Mouse (Mus musculus): ENCODE measurements at regions not wholly inside any gene's neighbourhood (a gene's known extent, or its start where the extent isn't known, plus 50 kb on each side); places are given as distances from the start of the nearest gene placed in this dataset.

GRCm38 (mm10) chr9:122615351-122615750 lies 131.8 kb upstream of the Topaz1 start:
- ATAC-seq (replicated peaks; ENCODE audit: low read depth, poor library complexity, severe bottlenecking): peak; percentile 65

- no peak for ATAC-seq (replicated peaks; ENCODE audit: low read depth, poor library complexity, severe bottlenecking)
Measured at GRCm38 (mm10) chr9:122617793-122618192, 129.4 kb upstream of the Topaz1 start.

- no peak for ATAC-seq (replicated peaks; ENCODE audit: low read depth, poor library complexity, severe bottlenecking)
Measured at GRCm38 (mm10) chr9:122625081-122625480, 122.1 kb upstream of the Topaz1 start.

GRCm38 (mm10) chr9:122626346-122626745 lies 120.8 kb upstream of the Topaz1 start:
- no peak for ATAC-seq (replicated peaks; ENCODE audit: low read depth, poor library complexity, severe bottlenecking)

- ATAC-seq (replicated peaks; ENCODE audit: low read depth, poor library complexity, severe bottlenecking): no peak
Measured at GRCm38 (mm10) chr9:122629171-122629904, 117.8 kb upstream of the Topaz1 start.

GRCm38 (mm10) chr9:122631793-122632192 lies 115.4 kb upstream of the Topaz1 start:
- ATAC-seq (replicated peaks; ENCODE audit: low read depth, poor library complexity, severe bottlenecking): no peak

GRCm38 (mm10) chr9:122633484-122633883 lies 113.7 kb upstream of the Topaz1 start:
- ATAC-seq (replicated peaks; ENCODE audit: low read depth, poor library complexity, severe bottlenecking): no peak

GRCm38 (mm10) chr9:122635138-122635964 lies 111.8 kb upstream of the Topaz1 start:
- no peak for ATAC-seq (replicated peaks; ENCODE audit: low read depth, poor library complexity, severe bottlenecking)

GRCm38 (mm10) chr9:122637591-122637990 lies 109.6 kb upstream of the Topaz1 start:
- ATAC-seq (replicated peaks; ENCODE audit: low read depth, poor library complexity, severe bottlenecking): no peak

GRCm38 (mm10) chr9:122639239-122639638 lies 107.9 kb upstream of the Topaz1 start:
- no peak for ATAC-seq (replicated peaks; ENCODE audit: low read depth, poor library complexity, severe bottlenecking)

- no peak for ATAC-seq (replicated peaks; ENCODE audit: low read depth, poor library complexity, severe bottlenecking)
Measured at GRCm38 (mm10) chr9:122642913-122643312, 104.2 kb upstream of the Topaz1 start.

- ATAC-seq (replicated peaks; ENCODE audit: low read depth, poor library complexity, severe bottlenecking): no peak
Measured at GRCm38 (mm10) chr9:122645569-122645968, 101.6 kb upstream of the Topaz1 start.

GRCm38 (mm10) chr9:122650862-122651261 lies 96.3 kb upstream of the Topaz1 start:
- ATAC-seq (replicated peaks; ENCODE audit: low read depth, poor library complexity, severe bottlenecking): no peak

GRCm38 (mm10) chr9:122655583-122655982 lies 91.6 kb upstream of the Topaz1 start:
- ATAC-seq (replicated peaks; ENCODE audit: low read depth, poor library complexity, severe bottlenecking): peak; percentile 83

- no peak for ATAC-seq (replicated peaks; ENCODE audit: low read depth, poor library complexity, severe bottlenecking)
Measured at GRCm38 (mm10) chr9:122660050-122660449, 87.1 kb upstream of the Topaz1 start.

GRCm38 (mm10) chr9:122666978-122667645 lies 80.0 kb upstream of the Topaz1 start:
- no peak for ATAC-seq (replicated peaks; ENCODE audit: low read depth, poor library complexity, severe bottlenecking)

GRCm38 (mm10) chr9:122667646-122667981 lies 79.5 kb upstream of the Topaz1 start:
- ATAC-seq (replicated peaks; ENCODE audit: low read depth, poor library complexity, severe bottlenecking): no peak

GRCm38 (mm10) chr9:122673777-122674176 lies 73.4 kb upstream of the Topaz1 start:
- ATAC-seq (replicated peaks; ENCODE audit: low read depth, poor library complexity, severe bottlenecking): no peak

- no peak for ATAC-seq (replicated peaks; ENCODE audit: low read depth, poor library complexity, severe bottlenecking)
Measured at GRCm38 (mm10) chr9:122678001-122678696, 69.0 kb upstream of the Topaz1 start.

GRCm38 (mm10) chr9:122687170-122687569 lies 60.0 kb upstream of the Topaz1 start:
- ATAC-seq (replicated peaks; ENCODE audit: low read depth, poor library complexity, severe bottlenecking): no peak

Measured in common myeloid progenitor, adult 5-6 weeks (primary cell).